Mouse (Mus musculus): Measurements from ENCODE around the gene Eif3b.
A peak's percentile ranks its signal among the peaks of the same experiment; 100 is the strongest.

The Eif3b gene

GRCm38 (mm10) chr5:140418489-140419441 is at the start of gene Eif3b:
TSS of gene Eif3b (plus strand) at chr5:140419328.
- DNase-seq (ENCODE audit: low read depth, low spot score), result peak; percentile 97

DNA sequence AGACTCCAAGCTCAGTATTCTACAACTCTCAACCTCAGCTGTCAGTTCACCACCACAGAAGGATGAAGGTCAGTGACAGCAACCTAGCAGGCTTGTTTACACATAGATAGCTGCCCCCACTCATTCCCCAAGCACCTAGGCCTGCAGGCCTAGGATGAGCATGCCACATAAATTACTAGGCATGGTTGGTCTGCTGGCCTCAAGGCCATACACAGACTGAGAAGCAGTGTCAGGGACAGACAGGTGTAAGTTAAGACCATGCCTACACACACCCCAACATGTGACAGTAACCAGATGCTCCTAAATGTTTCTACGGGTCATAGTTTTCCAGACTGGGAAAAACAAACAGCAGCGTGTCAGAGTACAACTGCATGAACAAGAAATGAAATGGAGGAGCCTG is 49.7 kb upstream of the Eif3b start:
- DNase-seq (ENCODE audit: low read depth, low spot score), result no peak

- DNase-seq (ENCODE audit: low read depth, low spot score), result no peak
Measured at GRCm38 (mm10) chr5:140370446-140371254, 48.5 kb upstream of the Eif3b start.

DNA sequence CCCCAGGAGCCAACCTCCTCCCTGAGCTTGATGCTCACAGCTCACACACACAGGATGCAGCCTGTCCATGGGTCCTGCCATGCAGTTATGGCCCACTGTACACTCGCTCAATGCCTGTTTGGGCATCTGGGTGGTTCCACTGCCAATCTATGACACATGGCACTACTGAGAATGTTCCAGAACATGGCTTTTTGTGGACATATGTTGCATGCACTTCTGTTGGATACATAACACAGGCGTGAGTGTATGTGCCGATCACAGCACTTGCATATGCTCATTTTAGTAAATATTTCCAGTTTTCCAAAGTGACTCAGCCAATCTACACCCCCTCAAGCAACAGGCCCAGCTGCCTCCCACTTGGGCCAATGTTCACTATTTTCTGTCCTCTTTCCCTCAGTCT is 47.5 kb upstream of the Eif3b start:
- peak; percentile 75 for DNase-seq (ENCODE audit: low read depth, low spot score)

DNA sequence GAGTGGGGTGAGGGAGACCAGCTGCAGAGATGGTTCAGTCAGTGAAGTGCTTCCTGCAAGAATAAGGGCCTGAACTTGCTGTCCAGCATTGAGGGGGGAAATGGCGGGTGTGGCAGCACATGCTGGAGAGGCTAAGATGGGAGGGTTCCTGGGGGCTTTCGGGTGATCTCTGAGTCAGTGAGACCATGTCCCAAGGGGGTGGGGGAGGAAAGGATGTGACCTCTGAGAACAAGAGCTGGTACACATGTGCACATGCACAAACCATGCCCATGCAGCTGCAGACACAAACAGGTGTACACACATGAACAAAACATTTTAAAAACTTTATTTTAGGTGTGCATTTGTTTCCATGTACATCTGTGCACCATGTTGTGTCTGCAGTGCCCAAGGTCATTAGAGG is 45.4 kb upstream of the Eif3b start:
- no peak for DNase-seq (ENCODE audit: low read depth, low spot score)

DNA sequence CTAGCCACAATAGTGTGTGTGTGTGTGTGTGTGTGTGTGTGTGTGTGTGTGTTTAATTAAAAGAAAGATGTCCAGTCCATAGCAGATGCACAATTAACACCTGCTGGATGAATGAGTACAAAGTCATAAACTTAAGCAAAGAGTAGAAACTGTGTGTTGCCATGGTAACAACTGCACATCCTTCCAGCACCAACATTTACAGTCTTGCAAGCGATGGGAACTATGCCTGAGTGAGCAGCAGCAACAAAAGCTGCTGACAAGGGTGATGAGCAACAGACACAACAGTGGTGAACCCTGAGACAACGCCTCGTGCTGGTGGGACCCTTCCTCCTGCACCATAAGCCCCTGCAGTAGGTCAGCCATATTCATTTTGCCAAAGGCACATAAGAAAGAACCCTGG is 44.9 kb upstream of the Eif3b start:
- DNase-seq (ENCODE audit: low read depth, low spot score), result peak; percentile 68

DNA sequence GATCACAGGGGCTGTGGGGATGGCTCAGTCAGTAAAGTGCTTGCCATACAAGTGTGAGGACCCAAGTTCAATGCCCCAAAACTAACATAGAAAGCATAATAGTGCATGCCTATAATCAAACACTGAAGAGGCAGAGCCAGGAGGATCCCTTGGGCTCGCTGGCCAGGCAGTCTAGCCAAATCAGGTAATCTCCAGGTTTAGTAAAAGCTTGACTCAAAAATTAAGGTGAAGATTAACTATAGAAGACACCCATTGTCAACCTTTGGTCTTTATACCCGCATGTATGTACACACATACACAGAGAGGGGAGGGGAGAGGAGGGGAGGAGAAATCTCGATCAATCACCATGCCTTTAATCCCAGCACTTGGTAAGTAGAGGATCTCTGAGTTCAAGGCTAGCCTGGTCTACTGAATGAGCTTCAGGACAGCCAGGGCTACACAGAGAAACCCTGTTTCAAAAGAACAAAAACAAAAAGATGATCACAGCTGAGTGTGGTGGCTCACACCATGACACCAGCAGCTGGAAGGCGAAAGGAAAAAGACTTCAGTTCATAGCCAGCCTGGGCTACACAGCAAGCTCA is 43.8 kb upstream of the Eif3b start:
- DNase-seq (ENCODE audit: low read depth, low spot score), result no peak

DNA sequence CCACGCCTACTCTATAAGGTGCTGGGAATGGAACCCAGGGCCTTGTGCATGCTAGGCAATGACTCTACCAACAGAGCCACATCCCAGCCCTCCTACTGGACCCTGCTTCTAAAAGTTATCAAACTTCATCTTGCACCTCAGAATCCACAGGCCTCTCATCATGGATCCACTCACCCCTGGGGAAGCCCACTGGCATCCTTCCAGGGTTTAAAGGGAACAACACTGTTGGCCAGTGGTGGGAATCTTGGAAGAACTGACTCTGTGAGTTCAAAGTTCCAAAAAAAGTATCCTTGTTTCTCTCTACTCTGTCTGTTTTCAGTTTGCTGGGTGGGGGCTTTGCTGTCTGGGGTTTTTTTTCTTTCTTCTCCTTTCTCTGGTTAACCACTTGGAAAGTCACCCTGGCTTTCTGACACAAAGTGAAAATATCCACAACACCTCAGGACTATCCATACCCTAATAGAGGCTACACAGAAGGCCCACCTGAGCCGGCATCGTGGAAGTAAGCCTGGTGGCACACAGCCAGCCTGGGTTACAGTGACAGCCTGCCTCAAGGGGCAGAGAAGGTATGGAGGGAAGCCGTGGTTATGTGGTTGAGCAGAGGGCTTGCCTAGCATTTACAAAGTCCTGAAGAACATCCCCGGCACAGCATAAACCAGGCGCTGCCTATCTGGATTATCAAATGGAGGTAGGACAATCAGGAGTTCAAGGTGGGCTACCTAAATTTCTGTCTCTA is 40.8 kb upstream of the Eif3b start:
- DNase-seq (ENCODE audit: low read depth, low spot score), result no peak

GRCm38 (mm10) chr5:140379299-140379698 is 39.8 kb upstream of the Eif3b start:
- no peak for DNase-seq (ENCODE audit: low read depth, low spot score)

DNA sequence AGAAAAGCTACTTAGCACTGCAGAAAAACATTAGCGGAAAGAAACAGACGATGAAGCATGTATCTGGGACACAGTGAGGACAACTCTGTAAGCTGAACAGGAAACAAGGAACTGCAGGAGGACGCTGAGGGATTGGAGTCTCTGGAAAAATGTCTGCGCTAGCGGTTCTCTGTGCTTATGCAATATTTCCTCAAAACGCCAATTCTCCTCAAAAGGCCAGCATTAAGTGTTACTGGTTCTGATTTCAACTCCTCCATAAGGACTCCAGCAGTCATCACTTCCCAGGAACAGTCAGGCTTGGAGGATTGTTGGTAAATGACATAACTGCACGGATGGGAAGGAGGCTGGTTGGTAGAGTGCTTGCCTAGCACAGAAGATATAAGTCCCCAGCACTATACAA is 38.0 kb upstream of the Eif3b start:
- DNase-seq (ENCODE audit: low read depth, low spot score), result peak; percentile 29

DNA sequence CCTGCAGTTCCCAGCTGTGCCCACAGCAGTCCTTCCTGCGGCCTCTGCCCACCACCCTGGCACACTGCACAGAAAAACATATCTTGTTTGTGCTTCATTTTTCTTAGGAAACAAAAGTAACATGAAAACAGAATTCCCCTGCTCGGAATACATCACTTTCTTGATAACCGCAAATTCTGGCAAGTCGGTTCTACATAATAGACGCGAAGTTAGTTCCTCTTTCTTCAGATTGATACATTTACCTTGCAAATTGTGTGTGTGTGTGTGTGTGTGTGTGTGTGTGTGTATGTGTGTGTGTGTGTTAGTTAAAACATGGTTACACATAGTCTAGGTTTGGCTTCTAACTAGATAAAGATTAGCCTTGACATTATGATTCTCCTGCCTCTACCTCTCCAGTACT is 36.4 kb upstream of the Eif3b start:
- DNase-seq (ENCODE audit: low read depth, low spot score), result no peak

DNA sequence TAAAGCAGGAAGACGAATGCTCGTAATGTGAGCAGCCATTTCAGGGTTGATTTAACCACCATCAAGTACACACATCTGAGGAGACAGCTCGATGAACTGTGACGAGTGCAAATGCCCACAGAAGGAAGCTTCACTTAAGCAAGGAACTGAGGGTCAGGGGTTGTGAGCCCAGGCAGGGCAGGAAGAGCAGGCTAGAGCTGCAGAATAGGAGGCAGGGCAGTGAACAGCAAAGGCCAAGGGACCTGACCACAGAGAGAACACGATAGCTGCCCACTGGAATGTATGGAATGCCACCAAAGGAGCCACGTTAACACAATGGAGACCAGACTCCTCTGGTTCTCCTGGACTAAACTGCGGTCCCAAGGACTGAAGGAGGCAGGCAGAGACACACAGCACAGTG is 35.6 kb upstream of the Eif3b start:
- no peak for DNase-seq (ENCODE audit: low read depth, low spot score)

DNA sequence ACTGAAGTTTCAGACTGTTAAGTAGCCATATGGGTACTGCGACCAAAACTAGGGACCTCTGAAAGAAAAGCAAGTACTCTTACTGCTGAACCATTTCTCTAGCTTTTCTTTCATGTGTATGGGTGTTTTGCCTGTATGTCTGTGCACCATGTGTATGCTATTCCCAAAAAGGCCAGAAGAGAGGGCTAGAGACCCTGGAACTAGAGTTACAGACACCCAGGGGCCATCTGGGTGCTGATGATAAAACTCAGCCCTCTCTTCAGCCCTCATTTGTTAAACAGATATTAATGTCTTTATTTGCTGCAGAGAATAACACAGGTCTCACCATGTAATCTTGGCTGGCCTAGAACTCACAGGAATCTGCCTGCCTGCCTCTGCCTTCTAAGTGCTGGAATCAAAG is 34.7 kb upstream of the Eif3b start:
- no peak for DNase-seq (ENCODE audit: low read depth, low spot score)

DNA sequence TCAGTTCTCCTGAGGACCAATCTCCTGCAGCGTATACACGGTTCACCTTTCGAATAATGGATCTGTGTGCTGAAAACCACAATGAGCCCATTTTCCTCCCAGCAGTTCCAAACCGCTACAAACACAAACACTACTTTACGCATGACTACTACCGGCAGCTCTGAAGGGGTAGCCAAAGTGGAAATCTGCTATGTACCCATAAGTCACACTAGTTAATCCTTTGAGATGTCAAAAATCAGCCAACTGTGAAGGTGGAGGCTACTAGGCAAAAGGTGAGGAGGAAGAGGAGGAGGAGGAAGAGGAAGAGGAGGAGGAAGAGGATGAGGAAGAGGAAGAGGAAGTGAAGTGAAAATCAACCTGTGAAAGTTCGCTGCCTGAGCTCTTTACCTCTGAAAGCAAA is 31.9 kb upstream of the Eif3b start:
- DNase-seq (ENCODE audit: low read depth, low spot score), result no peak

DNA sequence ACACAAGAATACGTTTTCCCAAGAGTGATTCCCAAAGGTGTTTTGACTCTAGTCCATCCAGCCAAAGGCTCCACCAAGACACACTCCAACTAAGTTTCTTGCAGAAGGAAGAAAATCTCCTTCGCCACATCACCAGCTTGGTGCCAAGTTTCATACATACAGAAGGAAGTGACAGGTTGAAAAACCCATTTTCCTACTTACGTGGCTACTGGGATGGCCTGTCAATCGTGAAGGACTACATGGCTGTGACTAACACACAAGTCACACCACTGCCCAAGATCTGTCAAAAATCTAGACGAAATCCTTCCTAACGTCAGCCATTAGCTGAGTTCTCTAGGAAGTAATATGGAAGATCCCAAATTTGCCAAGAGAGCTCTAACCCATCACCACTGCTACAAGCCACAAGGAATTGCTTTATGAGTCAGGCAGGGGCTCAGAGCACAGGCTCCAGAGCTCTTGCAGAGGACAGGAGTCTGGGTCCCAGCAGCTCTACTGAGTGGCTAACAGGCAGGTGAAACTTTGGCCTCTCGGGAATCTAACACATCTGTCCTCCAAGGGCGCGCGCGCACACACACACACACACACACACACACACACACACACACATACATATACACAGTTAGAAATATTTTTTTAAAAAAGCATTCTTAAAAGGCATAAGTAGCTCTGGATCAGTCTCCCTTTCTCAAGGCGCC is 31.2 kb upstream of the Eif3b start:
- DNase-seq (ENCODE audit: low read depth, low spot score), result no peak

DNA sequence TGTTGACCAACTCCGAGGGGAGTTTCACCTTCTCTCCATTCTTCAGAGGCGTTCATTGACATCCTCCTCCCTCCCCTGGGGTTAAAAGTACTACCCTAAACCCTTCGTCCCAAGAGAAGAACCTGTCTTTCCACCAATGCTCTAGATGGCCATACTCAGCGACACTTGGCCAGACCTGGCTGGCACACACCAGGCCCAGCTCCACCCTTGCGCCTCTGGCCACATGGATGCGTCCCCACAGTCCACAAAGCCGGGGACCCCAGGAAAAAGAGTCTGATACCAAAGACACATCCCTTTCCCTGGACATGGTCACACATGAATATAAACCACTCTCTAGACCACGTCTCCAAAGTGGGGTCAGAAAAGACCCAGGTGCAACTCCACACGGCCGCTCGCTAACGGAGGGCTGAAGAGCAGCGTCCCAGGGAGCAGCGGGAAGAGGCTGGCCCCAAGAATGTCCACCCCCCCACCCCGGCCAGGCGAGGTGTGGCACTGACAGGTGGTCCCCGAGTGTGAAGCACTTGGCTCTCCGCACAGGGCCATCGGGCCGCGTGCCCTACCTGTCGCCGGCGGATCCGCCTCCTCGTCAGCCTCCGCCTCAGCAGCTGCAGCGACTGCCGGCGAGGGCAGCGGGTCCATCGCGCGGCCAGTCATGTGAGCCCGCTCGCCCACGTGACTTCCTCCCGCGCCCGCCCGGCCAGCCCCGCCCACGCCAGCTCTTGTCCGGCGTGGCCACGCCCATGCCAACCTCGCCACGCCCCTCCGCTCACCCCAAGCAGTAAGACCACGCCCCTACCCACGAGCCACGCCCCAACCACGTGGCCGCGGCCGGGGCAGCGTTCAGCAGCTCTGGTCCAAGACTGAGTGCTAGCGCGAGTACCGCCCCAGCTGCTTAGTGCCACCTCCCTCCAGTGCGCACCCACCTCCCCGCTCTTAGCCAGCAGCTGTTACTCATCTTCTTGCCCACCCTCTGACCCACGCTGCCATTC is 30.2 kb upstream of the Eif3b start, which contains the start of gene Snx8:
Gene Snx8, minus strand, starts transcription at position 675 of the 989 bp plus-strand sequence.
- peak; percentile 95 for DNase-seq (ENCODE audit: low read depth, low spot score)

GRCm38 (mm10) chr5:140389647-140390046 is 29.5 kb upstream of the Eif3b start:
- DNase-seq (ENCODE audit: low read depth, low spot score), result no peak

- DNase-seq (ENCODE audit: low read depth, low spot score), result no peak
Measured at GRCm38 (mm10) chr5:140391435-140391834, 27.7 kb upstream of the Eif3b start.

- DNase-seq (ENCODE audit: low read depth, low spot score), result no peak
Measured at GRCm38 (mm10) chr5:140391981-140392380, 27.1 kb upstream of the Eif3b start.

GRCm38 (mm10) chr5:140392701-140393100 is 26.4 kb upstream of the Eif3b start:
- peak; percentile 20 for DNase-seq (ENCODE audit: low read depth, low spot score)

All from brain, adult 2 months (tissue).